Mouse (Mus musculus): ENCODE measurements around the gene Tob1.

- TF ChIP-seq POLR2A (IDR thresholded peaks at IDR 0.05; ENCODE audit: low read depth, low read length) (no peak), CTCF (IDR thresholded peaks at IDR 0.05; ENCODE audit: extremely low read depth, insufficient read length, insufficient replicate concordance, low read depth, low read length) (no peak)
Observed at GRCm38 (mm10) chr11:94165745-94166144, 45.5 kb upstream of the Tob1 start.
